Mouse (Mus musculus) ovary, postnatal 36 days (tissue): Measurements from ENCODE around the gene Fblim1.
"Not testable (repeated sequence)": the region's sequence is repeated elsewhere in the genome, so short reads cannot be mapped to it uniquely, and the experiment has no call there.

Source experiments
- DNase-seq: peaks from one replicate; pipeline ENCODE4 v3.0.0; 2022; ENCODE audit warnings: low spot score, mixed read lengths

The Fblim1 gene

GRCm38 (mm10) chr4:141567174-141567573, 38.7 kb downstream of the Fblim1 start:
- DNase-seq = not testable (repeated sequence)

GRCm38 (mm10) chr4:141566187-141566586, 39.7 kb downstream of the Fblim1 start:
- DNase-seq = no peak

DNA sequence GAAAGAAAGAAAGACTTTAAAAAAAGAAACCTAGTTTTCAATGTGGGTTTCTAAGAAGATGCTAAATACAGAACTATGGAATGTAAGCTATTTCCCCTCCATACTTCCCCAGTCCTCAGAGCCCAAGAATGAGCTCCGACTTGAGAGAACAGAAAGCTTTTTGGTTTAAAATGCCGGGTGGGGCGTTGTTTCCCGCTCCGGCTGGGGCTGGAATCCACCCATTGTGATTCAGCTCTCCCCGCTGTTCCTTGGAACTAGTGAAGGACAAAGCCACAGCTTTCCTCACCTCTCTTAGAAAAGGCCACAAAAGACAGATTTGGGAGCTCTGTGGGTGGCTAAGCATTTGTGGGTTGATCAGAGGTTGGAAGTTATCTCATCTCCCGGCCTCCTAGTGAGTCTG, 40.6 kb downstream of the Fblim1 start:
- DNase-seq = no peak

- no peak for DNase-seq
These were observed 41.2 kb downstream of the Fblim1 start for GRCm38 (mm10) chr4:141564660-141565059.

DNA sequence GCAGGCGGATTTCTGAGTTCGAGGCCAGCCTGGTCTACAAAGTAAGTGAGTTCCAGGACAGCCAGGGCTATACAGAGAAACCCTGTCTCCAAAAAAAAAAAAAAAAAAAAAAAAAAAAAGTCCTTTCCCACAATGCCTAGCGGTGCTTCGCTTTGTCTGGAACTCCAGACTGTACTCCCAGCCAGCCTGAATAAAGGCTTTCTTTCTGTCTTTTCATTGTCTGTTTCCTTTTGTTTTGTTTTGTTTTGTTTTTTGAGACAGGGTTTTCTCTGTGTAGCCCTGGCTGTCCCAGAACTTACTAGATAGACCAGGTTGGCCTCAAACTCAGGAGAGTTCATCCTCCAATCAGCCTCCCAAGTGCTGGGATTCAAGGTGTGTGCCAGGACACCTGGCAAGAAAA, 41.7 kb downstream of the Fblim1 start:
- no peak for DNase-seq

DNA sequence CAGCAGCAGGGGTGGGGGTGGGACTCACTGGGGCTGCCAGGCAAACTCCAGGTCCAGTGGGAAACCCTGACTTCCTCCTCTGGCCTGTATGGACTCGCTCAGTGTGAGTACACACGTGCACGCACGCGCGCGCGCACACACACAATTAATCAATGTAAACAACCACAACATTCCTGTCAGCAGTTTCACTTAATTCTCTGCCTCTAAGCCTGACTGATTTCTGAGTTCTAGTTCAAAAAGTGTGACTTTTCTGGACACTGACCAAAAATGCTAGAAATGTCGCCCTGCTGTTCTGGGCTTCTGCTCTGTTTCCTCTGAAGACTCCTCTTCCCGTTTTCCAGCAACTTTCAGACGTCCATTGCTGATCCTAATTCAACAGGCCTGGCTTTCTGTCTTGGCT, 43.6 kb downstream of the Fblim1 start:
- no peak for DNase-seq

DNA sequence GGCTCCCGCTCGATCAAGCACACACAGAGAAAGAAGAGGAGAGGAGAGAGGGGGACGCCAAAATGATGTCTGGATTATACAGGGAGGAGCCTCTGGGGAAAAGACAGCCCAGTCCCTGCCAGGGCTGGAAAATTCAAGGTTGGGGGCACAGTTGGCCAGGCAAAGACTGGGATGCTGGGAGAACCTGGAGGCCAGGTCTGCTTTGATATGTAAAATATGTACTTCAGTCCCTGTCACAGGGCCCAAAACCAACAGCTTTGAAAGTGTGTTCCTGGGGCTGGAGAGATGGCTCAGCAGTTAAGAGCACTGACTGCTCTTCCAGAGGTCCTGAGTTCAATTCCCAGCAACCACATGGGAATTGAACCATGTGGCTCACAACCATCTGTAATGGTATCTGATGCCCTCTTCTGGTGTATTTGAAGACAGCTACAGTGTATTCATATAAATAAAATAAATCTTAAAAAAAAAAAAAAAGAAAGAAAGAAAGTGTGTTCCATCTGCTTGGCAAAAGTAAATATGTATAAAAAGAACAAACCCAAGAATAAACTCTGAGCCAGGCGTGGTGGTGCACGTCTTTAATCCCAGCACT, 44.5 kb downstream of the Fblim1 start:
- not testable (repeated sequence) for DNase-seq

GRCm38 (mm10) chr4:141559898-141560263, 46.0 kb downstream of the Fblim1 start:
- DNase-seq = peak; percentile 76

- peak; percentile 60 for DNase-seq
These were observed 46.6 kb downstream of the Fblim1 start for GRCm38 (mm10) chr4:141559131-141559897.

- no peak for DNase-seq
These were observed 47.2 kb downstream of the Fblim1 start for GRCm38 (mm10) chr4:141558658-141559057.

- not testable (repeated sequence) for DNase-seq
These were observed 49.7 kb downstream of the Fblim1 start for GRCm38 (mm10) chr4:141556163-141556562.

DNA sequence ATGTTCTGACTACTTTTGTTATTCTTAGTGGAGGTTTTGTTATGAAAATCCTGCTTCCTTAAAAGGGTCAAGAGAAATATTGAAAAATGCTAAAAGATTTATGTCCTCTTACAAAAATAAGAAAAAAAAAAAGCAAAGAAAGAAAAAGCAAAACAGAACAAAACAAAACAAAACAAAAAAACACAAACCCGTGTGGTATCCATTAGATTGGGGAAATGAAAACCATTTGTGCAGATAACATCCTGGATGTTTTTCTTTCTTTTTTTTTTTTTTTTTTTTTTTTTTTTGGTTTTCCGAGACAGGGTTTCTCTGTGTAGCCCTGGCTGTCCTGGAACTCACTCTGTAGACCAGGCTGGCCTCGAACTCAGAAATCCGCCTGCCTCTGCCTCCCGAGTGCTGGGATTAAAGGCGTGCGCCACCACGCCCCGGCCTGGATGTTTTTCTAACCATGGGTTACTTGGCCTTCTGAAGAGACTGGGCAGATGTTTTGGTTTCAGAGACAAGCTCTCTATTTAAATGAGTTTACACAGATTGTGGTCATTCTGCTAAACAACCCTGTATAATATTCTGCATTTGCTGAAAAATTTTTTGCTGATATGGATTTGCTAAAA, 51.5 kb downstream of the Fblim1 start:
- not testable (repeated sequence) for DNase-seq

GRCm38 (mm10) chr4:141552484-141552883, 53.4 kb downstream of the Fblim1 start:
- no peak for DNase-seq

DNA sequence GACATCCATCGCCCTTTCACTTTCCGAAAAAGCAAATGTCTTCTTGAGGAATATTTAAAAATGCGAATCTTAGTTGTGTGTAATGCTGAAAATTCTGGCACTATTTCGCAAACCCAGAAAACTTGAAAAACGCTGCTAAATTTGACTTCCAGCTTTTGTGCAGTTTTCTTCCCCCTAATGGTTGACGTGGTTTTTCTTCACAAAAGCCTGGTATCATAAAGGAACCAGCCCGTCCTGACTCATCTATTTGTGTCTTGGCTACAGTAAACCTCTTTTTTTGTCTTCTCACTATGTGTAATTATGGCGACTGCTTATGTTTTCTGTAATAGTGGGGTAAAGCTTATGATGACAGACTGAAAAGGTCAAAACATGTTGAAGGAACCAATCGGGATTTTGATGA, 58.6 kb downstream of the Fblim1 start:
- DNase-seq = no peak

DNA sequence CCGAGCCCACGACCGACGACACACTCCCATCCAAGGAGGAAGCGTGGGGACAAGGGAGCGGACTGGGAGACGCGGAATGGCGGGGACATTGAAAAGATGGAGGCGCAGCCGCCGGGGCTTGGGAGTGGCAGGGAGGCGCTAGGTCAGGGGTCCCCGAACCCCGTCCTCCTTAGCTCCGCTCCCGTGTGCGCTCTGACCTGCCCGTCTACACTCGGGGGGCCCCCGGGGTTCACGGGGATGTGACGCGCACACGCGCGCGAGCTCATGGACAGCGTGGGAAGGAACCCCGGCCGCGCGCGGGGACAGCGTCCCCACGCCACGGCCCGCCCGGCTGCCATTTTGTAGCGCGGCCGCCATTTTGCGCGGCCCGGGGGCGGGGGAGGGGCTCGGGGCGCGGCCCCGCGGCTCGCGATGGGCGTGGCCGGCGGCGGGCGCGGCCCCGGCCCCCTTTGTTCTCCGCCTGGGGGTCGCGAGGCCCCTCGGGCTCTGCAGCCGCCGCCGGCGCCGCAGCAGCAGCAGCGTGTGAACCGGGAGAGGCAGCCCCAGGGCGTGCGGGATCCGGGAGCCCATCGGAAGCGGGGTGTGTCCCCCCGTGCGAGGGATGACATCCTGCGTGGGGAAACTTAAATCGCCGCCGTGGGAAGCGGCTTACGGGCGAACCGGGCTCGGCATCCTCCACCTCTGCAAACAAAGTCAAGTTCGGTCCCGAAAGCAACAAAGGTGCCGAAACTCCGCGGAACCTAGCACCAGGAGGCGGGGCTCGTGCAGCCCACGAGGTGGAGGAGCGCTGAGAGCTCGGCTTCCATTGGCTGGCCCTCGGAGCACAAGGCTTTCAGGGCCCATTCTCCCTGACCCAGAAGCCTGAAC, 59.3 kb downstream of the Fblim1 start:
- peak; percentile 84 for DNase-seq

DNA sequence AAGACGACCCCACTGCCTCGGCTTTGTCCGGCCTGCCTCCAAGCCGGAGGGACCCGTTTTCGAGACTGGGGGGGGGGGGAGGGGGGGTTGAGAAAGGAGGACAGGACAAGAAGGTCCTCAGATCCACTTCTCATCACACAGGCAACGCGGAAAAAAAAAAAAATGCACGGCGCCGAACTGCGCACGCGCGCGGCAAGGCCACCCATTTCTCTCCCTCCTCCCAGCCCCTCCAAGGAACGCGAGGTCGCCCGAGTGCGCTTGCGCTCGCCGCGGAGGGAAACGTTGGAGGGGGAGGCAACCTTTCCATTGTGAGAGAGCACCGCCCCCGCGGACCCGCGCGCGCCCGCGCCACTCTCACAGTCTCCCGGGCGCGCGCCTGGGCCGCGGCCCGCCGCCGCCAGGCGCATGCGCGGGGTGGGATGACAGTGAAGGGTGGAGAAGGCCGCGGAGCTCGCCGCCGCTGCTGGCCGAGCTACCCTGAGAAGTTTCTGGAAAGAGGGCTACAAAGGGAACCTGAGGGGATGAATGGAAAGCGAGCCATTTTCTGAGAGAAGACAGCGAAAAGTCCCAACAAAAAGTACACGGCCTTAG, 60.1 kb downstream of the Fblim1 start:
- peak; percentile 99 for DNase-seq

GRCm38 (mm10) chr4:141545071-141545742, 60.7 kb downstream of the Fblim1 start:
- DNase-seq = peak; percentile 71

DNA sequence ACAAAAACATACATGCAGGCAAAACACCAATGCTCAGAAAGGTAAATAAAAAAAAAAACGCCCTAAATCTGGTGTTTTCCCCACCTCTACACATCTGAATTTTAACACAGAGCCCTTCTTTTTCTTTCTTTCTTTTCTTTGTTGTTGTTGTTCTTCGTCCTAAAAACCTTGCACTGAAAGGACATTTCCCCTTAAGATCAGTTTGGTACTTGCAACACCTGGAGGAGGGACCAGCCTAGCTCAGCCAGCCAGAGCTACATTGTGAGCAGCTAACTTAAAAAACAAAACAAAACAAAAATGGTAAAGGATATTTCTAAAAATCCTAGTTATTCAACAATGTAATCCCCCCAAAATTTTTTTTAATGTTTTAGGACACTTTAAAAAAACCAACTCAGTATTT, 61.4 kb downstream of the Fblim1 start:
- DNase-seq = no peak

DNA sequence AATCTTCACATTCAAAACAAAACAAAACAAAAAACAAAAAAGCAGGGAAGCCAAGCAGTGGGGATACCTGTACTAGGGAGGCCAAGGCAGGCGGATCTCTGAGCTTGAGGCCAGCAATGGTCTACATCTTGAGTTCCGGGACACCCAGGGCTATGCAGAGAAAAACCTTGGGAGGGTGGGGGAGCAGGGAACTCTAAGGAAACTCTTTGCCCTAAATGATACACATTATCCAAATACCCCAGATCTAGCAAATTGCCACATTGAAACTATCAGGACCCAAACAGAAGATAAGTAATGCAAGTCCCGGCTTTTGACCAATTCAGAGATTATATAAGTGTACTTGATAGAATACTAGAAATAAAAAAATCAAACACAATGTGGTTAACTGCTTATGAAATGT, 62.3 kb downstream of the Fblim1 start:
- DNase-seq = no peak

DNA sequence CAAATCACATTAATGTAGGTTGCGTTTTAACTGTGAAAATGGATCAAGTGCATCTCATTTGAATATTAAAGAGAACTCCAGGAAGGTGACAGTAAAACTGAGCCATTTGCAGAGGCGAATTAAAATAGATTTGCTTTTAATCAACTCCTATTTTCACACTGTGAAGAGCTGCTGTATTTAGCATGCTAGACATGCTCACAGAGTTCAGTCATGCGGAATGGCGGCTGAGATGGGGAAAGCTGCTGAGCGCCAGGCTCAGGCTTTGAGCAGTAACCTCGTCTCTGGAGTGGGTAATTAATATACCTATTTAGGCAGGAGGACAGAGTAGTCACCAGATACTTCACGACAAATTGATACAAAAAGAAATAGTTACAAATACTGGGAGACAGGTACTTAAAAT, 64.0 kb downstream of the Fblim1 start:
- DNase-seq = no peak

DNA sequence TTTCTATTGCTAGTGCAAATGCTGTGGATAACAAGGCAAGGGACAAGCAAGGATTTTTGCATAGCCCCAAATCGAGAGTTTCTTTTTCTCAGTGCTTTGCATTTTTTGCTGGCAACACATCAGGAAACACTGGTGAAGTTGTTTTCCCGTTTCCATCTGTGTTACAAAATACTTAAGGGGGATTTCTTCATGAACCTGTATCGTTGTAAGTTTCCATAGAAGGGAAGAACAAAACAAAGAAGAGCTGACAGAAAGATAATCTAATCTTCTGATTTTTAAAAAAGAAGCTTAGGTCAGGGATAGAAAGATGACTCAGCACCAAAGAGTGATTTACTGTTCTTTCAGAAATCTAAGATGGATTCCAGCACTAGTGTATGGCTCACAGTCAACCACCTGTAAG, 65.1 kb downstream of the Fblim1 start:
- DNase-seq = no peak
